Mouse (Mus musculus): Measurements from ENCODE around the gene Kif24.
A peak's percentile ranks its signal among the peaks of the same experiment; 100 is the strongest.

The Kif24 gene

GRCm38 (mm10) chr4:41349199-41349591, 115.5 kb downstream of the Kif24 start:
- no peak for DNase-seq (ENCODE audit: low read depth in 1 of 2, low spot score in 2 of 2)

- peak; percentile 68 to 83 for DNase-seq (ENCODE audit: low read depth in 1 of 2, low spot score in 2 of 2)
These were observed 116.0 kb downstream of the Kif24 start, which contains the start of gene Ubap1 for GRCm38 (mm10) chr4:41348584-41349198. Gene Ubap1, plus strand, starts transcription at chr4:41348996.

- DNase-seq (ENCODE audit: low read depth in 1 of 2, low spot score in 2 of 2), result no peak
These were observed 116.8 kb downstream of the Kif24 start for GRCm38 (mm10) chr4:41347839-41348238.

- no peak for DNase-seq (ENCODE audit: low read depth in 1 of 2, low spot score in 2 of 2)
These were observed 118.7 kb downstream of the Kif24 start for GRCm38 (mm10) chr4:41346011-41346410.

GRCm38 (mm10) chr4:41340912-41341550, 123.7 kb downstream of the Kif24 start:
- DNase-seq (ENCODE audit: low read depth in 1 of 2, low spot score in 2 of 2), result no peak
